Mouse (Mus musculus) cerebellum, adult 9-10 months (tissue): ENCODE measurements at regions not wholly inside any gene's neighbourhood (a gene's known extent, or its start where the extent isn't known, plus 50 kb on each side); places are given as distances from the start of the nearest gene placed in this dataset.

Experiments
- DNase-seq: peaks from one replicate; pipeline ENCODE4 v3.0.0; 2022

DNA sequence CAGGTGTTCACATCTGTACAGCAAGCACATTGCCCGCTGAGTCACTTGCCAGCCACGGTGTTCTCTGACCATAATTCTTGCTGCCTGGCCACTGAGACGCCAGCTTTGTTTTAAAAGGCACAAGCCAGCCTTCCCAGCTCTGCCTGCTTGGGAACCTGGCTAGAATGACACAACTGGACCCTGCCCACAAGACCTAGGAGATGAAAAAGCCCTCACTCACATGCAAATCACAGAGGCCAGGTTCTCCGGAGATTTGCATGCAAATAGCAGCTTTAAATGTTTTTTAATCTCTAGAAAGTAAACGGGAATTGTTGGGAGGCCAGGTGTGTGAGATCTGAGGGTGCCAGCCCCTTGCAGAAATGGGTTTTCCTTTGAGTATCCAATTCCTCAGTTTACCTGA lies 71.9 kb downstream of the 1810010D01Rik start:
- no peak for DNase-seq

DNA sequence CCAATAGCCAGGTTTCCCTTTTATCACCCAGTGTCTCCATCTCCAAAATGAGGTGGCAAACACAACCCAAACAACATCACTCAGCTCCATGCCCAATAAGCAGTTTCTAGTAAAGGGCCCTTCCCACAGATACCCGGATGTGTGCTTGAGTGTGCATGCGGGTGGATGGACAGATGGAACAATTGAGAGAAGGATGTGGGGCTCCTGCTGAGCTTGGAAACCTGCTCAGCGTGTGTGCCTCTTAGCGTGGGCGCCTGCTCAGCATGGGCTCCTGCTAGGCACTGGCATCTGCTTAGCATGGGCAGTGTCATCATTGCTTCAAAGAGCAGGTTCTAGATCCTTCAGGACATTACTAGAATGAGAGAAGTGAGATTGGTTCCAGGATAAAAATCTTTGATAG lies 75.4 kb downstream of the 1810010D01Rik start:
- no peak for DNase-seq

DNA sequence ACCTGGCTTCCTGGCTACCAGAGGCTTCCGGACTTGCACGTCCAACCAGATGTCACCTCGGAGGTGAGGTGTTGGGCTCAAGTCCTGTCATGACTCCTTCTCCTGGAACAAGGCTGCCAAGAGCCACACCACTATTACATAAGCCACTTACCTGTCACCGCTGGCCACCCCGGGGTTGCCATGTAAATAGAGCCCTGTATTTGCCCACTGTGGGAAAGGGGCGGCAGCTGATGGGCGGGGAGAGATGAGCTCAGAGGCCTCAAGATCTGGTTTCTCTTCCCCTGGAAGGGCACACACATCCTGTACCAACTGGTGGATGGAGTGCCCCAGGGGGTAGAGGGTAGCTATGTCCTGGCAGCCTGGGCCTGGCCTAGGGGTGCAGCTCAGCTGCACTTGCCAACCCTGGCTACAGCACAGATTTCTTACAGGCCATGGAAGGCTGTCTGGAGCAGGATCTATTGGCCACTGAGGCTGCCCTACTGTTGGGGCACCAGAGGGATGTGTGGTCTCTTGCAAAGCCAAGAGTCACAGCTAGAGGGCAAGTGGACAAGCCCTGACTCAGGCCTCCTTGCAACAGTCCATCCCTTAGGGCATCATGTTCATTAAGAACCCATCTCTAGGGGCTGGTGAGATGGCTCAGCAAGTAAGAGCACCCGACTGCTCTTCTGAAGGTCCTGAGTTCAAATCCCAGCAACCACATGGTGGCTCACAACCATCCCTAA lies 76.3 kb downstream of the 1810010D01Rik start:
- no peak for DNase-seq

- DNase-seq, result no peak
Observed at GRCm38 (mm10) chr7:145129971-145130370, 77.9 kb downstream of the 1810010D01Rik start.

DNA sequence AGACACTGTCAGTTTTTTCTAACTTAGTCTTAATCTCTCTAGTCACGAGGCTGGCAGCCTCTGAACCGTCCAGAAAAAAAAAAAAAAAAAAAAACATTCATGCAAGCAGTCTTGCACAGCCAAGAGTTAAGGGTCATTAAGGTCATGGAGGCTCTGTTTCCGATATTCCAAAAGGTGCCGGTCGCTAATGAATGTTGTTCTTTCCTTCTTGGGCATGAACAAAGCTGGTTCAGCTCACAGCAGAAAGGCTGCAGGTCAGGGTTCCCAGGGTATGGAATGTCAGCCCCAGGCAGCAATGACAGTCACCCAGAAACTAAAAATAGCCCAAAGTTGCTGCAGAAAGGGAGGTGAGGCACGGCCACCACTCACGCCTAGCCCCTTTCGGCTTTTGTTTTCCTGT lies 80.3 kb downstream of the 1810010D01Rik start:
- DNase-seq, result no peak

DNA sequence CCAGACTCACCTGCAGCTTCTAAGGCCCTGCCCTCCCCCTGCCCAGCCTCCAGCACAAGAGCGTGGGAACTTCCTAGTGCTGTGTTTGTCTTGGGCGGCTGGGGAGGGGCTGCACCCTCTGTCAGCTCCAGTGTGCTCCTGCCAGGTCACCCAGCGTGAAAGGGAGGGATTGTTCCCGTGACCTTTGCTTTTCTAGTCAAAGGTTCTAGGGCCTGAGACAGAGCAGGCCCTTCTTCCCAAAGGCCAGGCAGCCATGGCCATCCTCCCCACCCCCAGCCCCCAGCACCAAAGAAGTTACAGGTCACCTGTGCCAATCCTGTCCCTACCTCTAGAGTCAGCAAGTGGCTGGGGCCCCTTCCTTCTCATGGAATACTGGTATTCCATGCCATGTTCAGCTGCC lies 80.7 kb downstream of the 1810010D01Rik start:
- DNase-seq, result no peak

- DNase-seq, result no peak
Observed at GRCm38 (mm10) chr7:145123996-145124601, 83.8 kb downstream of the 1810010D01Rik start.

GRCm38 (mm10) chr7:145122471-145122870 lies 85.4 kb downstream of the 1810010D01Rik start:
- no peak for DNase-seq

- no peak for DNase-seq
Observed at GRCm38 (mm10) chr7:145118406-145118805, 89.5 kb downstream of the 1810010D01Rik start.

- DNase-seq, result no peak
Observed at GRCm38 (mm10) chr7:145114660-145115059, 93.3 kb downstream of the 1810010D01Rik start.

DNA sequence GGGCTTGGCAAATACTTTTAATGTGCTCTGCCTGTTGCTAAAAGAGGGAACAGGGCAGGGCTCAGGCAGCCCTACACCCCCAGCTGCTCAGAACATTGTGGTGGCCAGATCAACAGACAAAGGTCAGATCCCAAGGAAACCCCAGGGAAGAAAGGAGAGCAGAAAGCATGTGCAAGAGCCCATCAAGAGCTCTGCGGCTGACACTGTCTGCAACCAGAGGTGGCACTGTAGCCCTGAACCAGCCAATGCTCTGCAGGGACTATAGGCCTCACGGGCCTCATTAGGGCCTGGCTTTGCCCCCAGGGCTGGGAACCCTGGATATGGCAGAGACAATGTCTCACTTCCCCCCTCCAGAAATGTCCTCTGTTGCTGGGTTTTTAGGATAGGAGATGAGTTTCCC lies 93.8 kb downstream of the 1810010D01Rik start:
- no peak for DNase-seq

DNA sequence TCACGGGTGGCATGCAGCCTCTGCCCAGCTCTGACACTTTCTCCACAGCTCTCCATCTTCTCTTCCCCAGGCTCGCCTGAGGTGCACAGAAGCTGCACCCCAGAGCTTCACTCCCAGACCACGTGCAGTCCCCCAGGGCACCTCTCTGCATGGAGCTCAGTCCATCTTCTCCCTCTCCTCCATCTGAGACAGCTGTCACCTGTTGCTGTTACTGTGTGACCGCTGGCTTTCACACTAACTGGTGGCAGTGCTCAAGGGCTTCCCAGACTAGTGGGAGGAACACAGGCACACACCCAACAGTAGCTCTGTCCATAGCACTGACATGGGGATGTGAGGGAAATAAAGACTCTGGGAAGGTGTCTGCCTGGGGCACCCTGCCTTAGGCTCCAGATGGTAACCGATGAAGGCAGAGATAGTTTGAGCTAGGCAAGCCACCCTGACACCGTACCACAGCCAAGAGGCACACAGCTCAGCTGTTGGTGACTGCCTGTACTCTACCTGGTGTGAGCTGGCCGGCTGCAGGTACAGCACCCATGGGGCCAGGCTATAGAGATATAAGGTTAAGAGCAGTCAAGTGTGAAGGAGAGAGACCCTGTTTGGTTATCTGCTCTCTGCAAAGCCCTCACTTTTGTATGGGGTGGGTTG lies 94.9 kb downstream of the 1810010D01Rik start:
- DNase-seq, result no peak

DNA sequence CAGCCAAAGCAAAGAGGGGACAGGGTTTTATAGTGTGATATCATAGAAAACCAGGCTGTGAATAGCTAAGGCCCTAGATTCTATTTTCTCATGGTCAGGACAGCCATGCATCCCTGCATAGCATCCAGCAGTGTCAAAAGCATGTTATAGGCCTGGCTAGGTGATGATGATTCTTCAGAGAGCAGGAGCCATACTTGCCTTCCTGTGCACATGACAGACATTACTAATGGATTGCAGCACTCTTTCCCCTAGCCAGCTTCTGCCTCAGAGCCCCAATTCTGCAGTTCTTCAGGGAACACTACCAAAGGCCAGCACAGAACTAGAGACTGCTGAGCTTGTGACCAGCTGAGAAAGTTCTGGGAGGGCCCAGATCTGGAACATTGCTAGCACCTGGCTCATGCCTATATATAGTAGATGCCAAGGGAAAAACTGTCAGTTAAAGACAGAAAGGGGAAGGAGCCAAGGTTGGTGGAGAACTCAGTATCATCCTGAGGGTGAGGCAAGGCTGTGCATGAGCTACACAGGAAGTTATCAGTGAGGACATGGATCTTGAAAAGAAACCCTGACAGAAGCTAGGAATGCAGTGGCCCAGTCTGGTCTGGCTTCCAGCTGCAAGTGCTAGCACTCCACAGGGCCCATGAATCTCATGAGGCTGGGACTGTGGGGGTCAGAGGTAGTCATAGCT lies 95.6 kb downstream of the 1810010D01Rik start:
- DNase-seq, result no peak

GRCm38 (mm10) chr7:145111252-145112131 lies 96.4 kb downstream of the 1810010D01Rik start:
- DNase-seq, result no peak

DNA sequence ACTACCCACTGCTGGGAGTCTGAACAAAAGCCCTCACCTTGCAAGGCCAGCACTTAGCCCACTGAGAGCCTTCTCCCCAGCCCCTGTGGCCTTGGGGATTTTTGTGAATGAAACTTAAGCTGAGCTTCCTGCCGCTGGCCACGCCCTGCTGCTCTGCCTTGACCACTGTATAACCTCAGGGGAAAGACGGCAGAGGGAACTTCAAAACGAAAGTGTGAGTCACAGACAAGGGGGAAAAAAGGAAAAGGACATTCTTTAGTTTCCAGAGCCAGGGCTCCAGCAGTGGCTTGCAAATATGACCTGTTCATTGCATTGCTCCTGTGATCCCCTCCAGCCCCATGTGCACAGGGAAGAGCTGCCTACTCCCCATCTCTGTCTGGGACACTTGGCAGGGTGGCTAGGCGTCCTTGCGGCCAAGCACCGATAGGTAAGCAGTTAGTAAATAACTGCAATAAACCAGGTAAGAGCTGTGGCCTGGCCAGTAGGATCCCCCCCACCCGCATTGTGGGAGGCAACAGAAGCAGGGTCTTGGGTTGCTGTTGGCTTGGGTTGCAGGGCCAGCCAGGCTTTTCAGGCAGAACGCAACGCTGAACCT lies 97.2 kb downstream of the 1810010D01Rik start:
- no peak for DNase-seq

DNA sequence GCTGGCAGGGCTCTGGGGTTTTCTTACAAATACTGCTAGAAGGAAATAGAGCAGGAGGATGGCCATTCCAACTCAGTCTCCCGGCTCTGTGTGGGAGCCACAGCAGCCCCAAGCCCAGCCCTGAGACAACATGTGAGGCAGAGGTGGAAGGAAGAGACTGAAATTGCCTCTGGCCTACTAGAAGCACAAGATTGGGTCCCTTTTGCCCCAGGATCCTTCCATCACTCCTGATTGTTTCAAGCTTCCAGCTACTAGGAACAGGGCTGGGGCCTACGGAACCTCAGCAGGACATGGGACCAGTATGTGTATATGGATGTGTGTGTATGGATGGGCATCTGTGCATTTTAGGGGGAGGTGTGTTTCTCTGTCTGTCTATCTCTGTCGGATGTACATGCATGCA lies 97.9 kb downstream of the 1810010D01Rik start:
- DNase-seq, result no peak

GRCm38 (mm10) chr7:145109471-145109870 lies 98.4 kb downstream of the 1810010D01Rik start:
- no peak for DNase-seq

- DNase-seq, result no peak
Observed at GRCm38 (mm10) chr7:145108994-145109393, 98.9 kb downstream of the 1810010D01Rik start.

GRCm38 (mm10) chr7:145107575-145108170 lies 100.2 kb downstream of the 1810010D01Rik start:
- no peak for DNase-seq

DNA sequence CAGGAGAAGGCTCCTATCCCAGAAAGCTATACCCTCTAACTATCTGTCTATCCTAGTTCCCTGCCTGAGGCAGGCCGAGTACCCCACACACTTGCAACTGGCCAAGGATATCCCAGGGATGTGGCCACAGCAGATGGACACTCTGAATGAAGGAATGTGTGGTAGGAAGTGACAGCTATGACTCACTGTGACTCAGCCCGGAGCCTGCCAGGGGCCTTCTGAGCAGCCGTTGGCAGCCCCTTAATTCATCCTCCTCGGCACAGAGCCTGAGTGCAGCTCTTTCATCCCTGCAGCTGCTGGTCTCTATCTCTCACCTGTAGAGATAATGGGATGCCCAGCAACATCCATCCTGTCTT lies 101.4 kb downstream of the 1810010D01Rik start:
- peak; percentile 22 for DNase-seq

- no peak for DNase-seq
Observed at GRCm38 (mm10) chr7:145105831-145106493, 102.0 kb downstream of the 1810010D01Rik start.
